Mouse (Mus musculus) CD4-positive, CD25-positive, alpha-beta regulatory T cell, adult 9 weeks (primary cell): ENCODE results near the gene Card19. TPM values are rescaled to one million over a fixed set of nuclear protein-coding genes. Genes with fewer than 3 reads are reported as not detected.

ENCODE experiments used
- polyA plus RNA-seq: library from polyadenylated mRNA; unstranded; fragments of 100-300 nt; shearing (Covaris generic); gene quantifications from one replicate; pipeline ENCODE4 v1.2.1, GENCODE M21; 2017

Card19 gene
- 47.5 TPM for polyA plus RNA-seq

GRCm38 (mm10) chr13:49215504-49216219, at the start of gene Card19:
Gene Card19, minus strand, starts transcription at chr13:49216037.

DNA sequence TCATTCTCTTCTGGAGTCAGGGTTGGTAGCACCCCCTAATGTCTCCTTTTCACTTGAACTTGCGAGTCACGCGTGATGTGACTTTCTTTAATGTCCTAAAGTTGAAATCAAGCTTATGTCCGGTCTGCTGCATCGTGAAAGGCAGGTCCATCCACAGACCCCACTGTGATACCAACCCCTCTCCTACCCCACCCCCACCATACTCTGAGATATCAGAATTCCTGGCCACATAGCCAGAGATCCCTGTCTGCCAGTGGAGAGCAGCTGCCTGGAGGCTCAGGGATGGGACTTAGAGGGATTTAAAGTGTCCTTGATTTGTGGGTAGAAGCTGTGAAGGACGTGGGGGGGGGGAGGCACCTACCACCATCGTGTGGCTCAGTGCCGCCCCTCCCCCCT, 32.6 kb upstream of the Card19 start, which contains the start of gene Susd3:
TSS of gene Susd3 (minus strand) at position 240 of the 396 bp plus-strand sequence.

GRCm38 (mm10) chr13:49187288-49188218, 28.3 kb downstream of the Card19 start, which contains the start of gene Ninj1:
Gene Ninj1, plus strand, starts transcription at chr13:49187485.

Other genes starting within 250 kb of the Card19 start
- 15.0 TPM for gene Fam120a, start 248.0 kb downstream of the Card19 start, polyA plus RNA-seq
- gene Wnk2, start 68.0 kb downstream of the Card19 start, polyA plus RNA-seq, result not detected
- gene Ninj1, start 28.6 kb downstream of the Card19 start, polyA plus RNA-seq, result 28.2 TPM
- 53.7 TPM for gene Susd3, start 32.7 kb upstream of the Card19 start, polyA plus RNA-seq
- 21.2 TPM for gene Fgd3, start 104.3 kb upstream of the Card19 start, polyA plus RNA-seq
- gene Bicd2, start 125.5 kb upstream of the Card19 start, polyA plus RNA-seq, result 8.9 TPM
- gene Ippk, start 205.2 kb upstream of the Card19 start, polyA plus RNA-seq, result 13.2 TPM